Mouse (Mus musculus) heart, postnatal 10 days (tissue): ENCODE results near the gene Pde4dip. TPM values are rescaled to one million over a fixed set of nuclear protein-coding genes. Genes with fewer than 3 reads are reported as not detected.
A peak's percentile ranks its signal among the peaks of the same experiment; 100 is the strongest.

Experiments
- DNase-seq, 2 experiments: peaks; one replicate each; pipeline ENCODE4 v3.0.0; 2021
- intact Hi-C: fragments of 180-260 bp; cut with DNase I; formaldehyde crosslinking; loops from one replicate; pipeline ENCODE4 v1.15.1; 2025
- total RNA-seq, 2 experiments: library from RNA; stranded (reverse); gene quantifications; 2 replicates each; pipeline ENCODE4 v1.2.3; 2021

Pde4dip gene
- total RNA-seq, 2 experiments from 2014 or later, result 1,178 to 1,212 TPM

GRCm38 (mm10) chr3:97851803-97852202, 36.7 kb downstream of the Pde4dip start:
- no peak for DNase-seq
- intact Hi-C loops, result no loop called here

GRCm38 (mm10) chr3:97847626-97848025, 40.9 kb downstream of the Pde4dip start:
- no peak for DNase-seq
- intact Hi-C loops, result no loop called here

GRCm38 (mm10) chr3:97846448-97846847, 42.1 kb downstream of the Pde4dip start:
- no peak for DNase-seq
- intact Hi-C loops, result no loop called here

GRCm38 (mm10) chr3:97844821-97845201, 43.7 kb downstream of the Pde4dip start:
- no peak for DNase-seq
- intact Hi-C loops, result loop anchor here (5.0 kb wide), 1 partner anchor 32 kb away; no protein-coding TSS in a partner anchor

GRCm38 (mm10) chr3:97844163-97844820, 44.2 kb downstream of the Pde4dip start:
- intact Hi-C loops, result loop anchor here (5.0 kb wide), 1 partner anchor 33 kb away; no protein-coding TSS in a partner anchor

GRCm38 (mm10) chr3:97842641-97843040, 45.9 kb downstream of the Pde4dip start:
- intact Hi-C loops, result loop anchor here (5.0 kb wide), 1 partner anchor 35 kb away; no protein-coding TSS in a partner anchor
- no peak for DNase-seq

More at GRCm38 (mm10) chr3:97844163-97844820, 44.2 kb downstream of the Pde4dip start:
- no peak for DNase-seq

- intact Hi-C loops, result loop anchor here (5.0 kb wide), 1 partner anchor 37 kb away; no protein-coding TSS in a partner anchor
- peak; percentile 37 to 40 for DNase-seq
Measured at GRCm38 (mm10) chr3:97840439-97840838, 48.1 kb downstream of the Pde4dip start.

GRCm38 (mm10) chr3:97835888-97836287, 52.6 kb downstream of the Pde4dip start:
- DNase-seq, result peak in 1 of 2 experiments; percentile 25
- intact Hi-C loops, result no loop called here

GRCm38 (mm10) chr3:97834625-97835024, 53.9 kb downstream of the Pde4dip start:
- intact Hi-C loops, result no loop called here
- DNase-seq, result no peak

- intact Hi-C loops, result no loop called here
- DNase-seq, result no peak
Measured at GRCm38 (mm10) chr3:97831564-97832320, 56.8 kb downstream of the Pde4dip start.

- intact Hi-C loops, result no loop called here
- DNase-seq, result no peak
Measured at GRCm38 (mm10) chr3:97830622-97831021, 57.9 kb downstream of the Pde4dip start.

GRCm38 (mm10) chr3:97830122-97830521, 58.4 kb downstream of the Pde4dip start:
- intact Hi-C loops, result no loop called here
- DNase-seq, result no peak

GRCm38 (mm10) chr3:97828286-97828685, 60.2 kb downstream of the Pde4dip start:
- intact Hi-C loops, result no loop called here
- no peak for DNase-seq

- intact Hi-C loops, result loop anchor here (2.0 kb wide), 1 partner anchor 44 kb away; no protein-coding TSS in a partner anchor
- DNase-seq, result peak; percentile 20 to 51
Measured at GRCm38 (mm10) chr3:97825246-97825645, 63.3 kb downstream of the Pde4dip start.

GRCm38 (mm10) chr3:97824744-97825143, 63.8 kb downstream of the Pde4dip start:
- intact Hi-C loops, result loop anchor here (2.0 kb wide), 1 partner anchor 44 kb away; no protein-coding TSS in a partner anchor
- peak in 1 of 2 experiments; percentile 48 for DNase-seq

- intact Hi-C loops, result loop anchor here (2.0 kb wide), 1 partner anchor 45 kb away; no protein-coding TSS in a partner anchor
Measured at GRCm38 (mm10) chr3:97824011-97824711, 64.3 kb downstream of the Pde4dip start.

GRCm38 (mm10) chr3:97823438-97823837, 65.1 kb downstream of the Pde4dip start:
- intact Hi-C loops, result no loop called here
- DNase-seq, result no peak

More at GRCm38 (mm10) chr3:97824011-97824711, 64.3 kb downstream of the Pde4dip start:
- peak; percentile 69 to 75 for DNase-seq

GRCm38 (mm10) chr3:97819050-97819449, 69.5 kb downstream of the Pde4dip start:
- intact Hi-C loops, result no loop called here
- no peak for DNase-seq

GRCm38 (mm10) chr3:97818383-97818982, 70.0 kb downstream of the Pde4dip start:
- no peak for DNase-seq
- intact Hi-C loops, result no loop called here

- DNase-seq, result peak; percentile 69 to 75
Measured at GRCm38 (mm10) chr3:97811651-97812399, 76.7 kb downstream of the Pde4dip start.

More at GRCm38 (mm10) chr3:97811651-97812399, 76.7 kb downstream of the Pde4dip start:
- intact Hi-C loops, result no loop called here
